Mouse (Mus musculus) neural tube, embryonic 12.5 days (tissue): ENCODE measurements at regions not wholly inside any gene's neighbourhood (a gene's known extent, or its start where the extent isn't known, plus 50 kb on each side); places are given as distances from the start of the nearest gene placed in this dataset.

ENCODE experiments used
- ATAC-seq: fragments of 200-750 bp; cut with Nextera tagmentation; 2 replicates; pipeline ENCODE4 v1.8.0; 2017; ENCODE audit warnings: low read depth, mild to moderate bottlenecking, moderate TSS enrichment, moderate library complexity; ENCODE audit not compliant: low FRiP score
- H3K27ac ChIP-seq: fragments of 300-500 bp; sonication (generic); 2 replicates; pipeline ENCODE4 v1.5.1; 2016
- H3K27me3 ChIP-seq: fragments of 300-500 bp; sonication (generic); replicated peaks from 2 replicates; pipeline ENCODE4 v1.6.1; 2016; ENCODE audit warnings: mild to moderate bottlenecking
- H3K36me3 ChIP-seq: fragments of 300-500 bp; sonication (generic); 2 replicates; pipeline ENCODE4 v1.6.1; 2016; ENCODE audit warnings: mild to moderate bottlenecking
- H3K4me1 ChIP-seq: fragments of 300-500 bp; sonication (generic); 2 replicates; pipeline ENCODE4 v1.6.1; 2016
- H3K4me2 ChIP-seq: fragments of 300-500 bp; sonication (generic); replicated peaks from 2 replicates; pipeline ENCODE4 v1.6.1; 2016; ENCODE audit warnings: mild to moderate bottlenecking
- H3K4me3 ChIP-seq: fragments of 300-500 bp; sonication (generic); 2 replicates; pipeline ENCODE4 v1.5.1; 2016
- H3K9ac ChIP-seq: fragments of 300-500 bp; sonication (generic); 2 replicates; pipeline ENCODE4 v1.6.1; 2016; ENCODE audit warnings: mild to moderate bottlenecking
- H3K9me3 ChIP-seq: fragments of 300-500 bp; sonication (generic); 2 replicates; pipeline ENCODE4 v1.6.1; 2016; ENCODE audit warnings: mild to moderate bottlenecking
- WGBS: fragments of 180-500 bp; shearing (Covaris S2); methylation state at CpG from one replicate; pipeline ENCODE4 v1.1.7; 2016; 5-methylcytosine and 5-hydroxymethylcytosine counted together

- no peaks in the 10 kb centered on the region for H3K9me3 ChIP-seq
- no peak overlapping the region for H3K4me3 ChIP-seq
- H3K4me1 ChIP-seq = peaks cover 12% of the 10 kb centered on the region
- H3K4me2 ChIP-seq = no peak overlapping the region
- ATAC-seq = no peak
- H3K27me3 ChIP-seq = no peaks in the 10 kb centered on the region
- H3K36me3 ChIP-seq = no peaks in the 10 kb centered on the region
- 75% methylated on average over 3 of the region's 3 CpGs for WGBS
- no peak overlapping the region for H3K27ac ChIP-seq
- H3K9ac ChIP-seq = no peak overlapping the region
Observed at GRCm38 (mm10) chr3:149086086-149086485, 95.7 kb upstream of the Adgrl2 start.

- Histone ChIP-seq H3K4me1 (peaks cover 8% of the 10 kb centered on the region), H3K9ac (no peak overlapping the region), H3K9me3 (no peaks in the 10 kb centered on the region), H3K36me3 (no peaks in the 10 kb centered on the region), H3K27me3 (no peaks in the 10 kb centered on the region), H3K27ac (no peak overlapping the region), H3K4me2 (no peak overlapping the region), H3K4me3 (no peak overlapping the region)
- 43% methylated on average over 10 of the region's 10 CpGs for WGBS
- no peak for ATAC-seq
Observed at GRCm38 (mm10) chr3:149084861-149085598, 94.7 kb upstream of the Adgrl2 start.

- Histone ChIP-seq H3K4me3 (no peak overlapping the region), H3K27me3 (no peaks in the 10 kb centered on the region), H3K4me2 (no peak overlapping the region), H3K4me1 (0 out of 2 replicates have a peak, but pooled peaks cover under 1% of the 10 kb centered on the region), H3K9ac (no peak overlapping the region), H3K36me3 (no peaks in the 10 kb centered on the region), H3K27ac (no peak overlapping the region), H3K9me3 (no peaks in the 10 kb centered on the region)
- no peak for ATAC-seq
- WGBS = 74% methylated on average over 11 of the region's 11 CpGs
Observed at GRCm38 (mm10) chr3:149083391-149083790, 93.0 kb upstream of the Adgrl2 start.

GRCm38 (mm10) chr3:149078881-149079280, 88.5 kb upstream of the Adgrl2 start:
- Histone ChIP-seq H3K9me3 (no peaks in the 10 kb centered on the region), H3K27me3 (no peaks in the 10 kb centered on the region), H3K36me3 (no peaks in the 10 kb centered on the region), H3K9ac (no peak overlapping the region), H3K4me2 (no peak overlapping the region), H3K27ac (no peak overlapping the region), H3K4me1 (peaks cover 7% of the 10 kb centered on the region), H3K4me3 (no peak overlapping the region)
- no peak for ATAC-seq
- WGBS = 64% methylated on average over 4 of the region's 4 CpGs

- no peaks in the 10 kb centered on the region for H3K36me3 ChIP-seq
- peaks cover 7% of the 10 kb centered on the region for H3K4me1 ChIP-seq
- no peak overlapping the region for H3K4me3 ChIP-seq
- WGBS = 80% methylated on average over 21 of the region's 21 CpGs
- no peaks in the 10 kb centered on the region for H3K9me3 ChIP-seq
- H3K27me3 ChIP-seq = no peaks in the 10 kb centered on the region
- no peak overlapping the region for H3K4me2 ChIP-seq
- H3K9ac ChIP-seq = no peak overlapping the region
- H3K27ac ChIP-seq = no peak overlapping the region
- no peak for ATAC-seq
Observed at GRCm38 (mm10) chr3:149076928-149077551, 86.7 kb upstream of the Adgrl2 start.

- H3K4me1 ChIP-seq = peaks cover 7% of the 10 kb centered on the region
- no peak overlapping the region for H3K4me2 ChIP-seq
- H3K9me3 ChIP-seq = no peaks in the 10 kb centered on the region
- H3K36me3 ChIP-seq = no peaks in the 10 kb centered on the region
- H3K27ac ChIP-seq = no peak overlapping the region
- no peak overlapping the region for H3K4me3 ChIP-seq
- WGBS = 72% methylated on average over 5 of the region's 5 CpGs
- no peaks in the 10 kb centered on the region for H3K27me3 ChIP-seq
- peak; percentile 64 for ATAC-seq
- no peak overlapping the region for H3K9ac ChIP-seq
Observed at GRCm38 (mm10) chr3:149075488-149075851, 85.1 kb upstream of the Adgrl2 start.

- H3K9ac ChIP-seq = no peak overlapping the region
- H3K4me1 ChIP-seq = peaks cover 7% of the 10 kb centered on the region
- peak overlapping the region; percentile 12; the same call in 1 of the 2 replicates for H3K4me2 ChIP-seq
- no peaks in the 10 kb centered on the region for H3K36me3 ChIP-seq
- no peak overlapping the region for H3K27ac ChIP-seq
- 60% methylated on average over 27 of the region's 27 CpGs for WGBS
- H3K4me3 ChIP-seq = no peak overlapping the region
- no peaks in the 10 kb centered on the region for H3K9me3 ChIP-seq
- no peaks in the 10 kb centered on the region for H3K27me3 ChIP-seq
- ATAC-seq = peak; percentile 55; the same call in 1 of the 2 replicates
Observed at GRCm38 (mm10) chr3:149074658-149075487, 84.5 kb upstream of the Adgrl2 start.

GRCm38 (mm10) chr3:149070201-149070600, 79.8 kb upstream of the Adgrl2 start:
- peaks cover 7% of the 10 kb centered on the region for H3K4me1 ChIP-seq
- WGBS = 67% methylated on average over 7 of the region's 7 CpGs
- no peak overlapping the region for H3K4me3 ChIP-seq
- no peak for ATAC-seq
- H3K4me2 ChIP-seq = no peak overlapping the region
- no peaks in the 10 kb centered on the region for H3K27me3 ChIP-seq
- H3K27ac ChIP-seq = no peak overlapping the region
- no peaks in the 10 kb centered on the region for H3K36me3 ChIP-seq
- H3K9ac ChIP-seq = no peak overlapping the region
- H3K9me3 ChIP-seq = no peaks in the 10 kb centered on the region

GRCm38 (mm10) chr3:149069436-149069835, 79.1 kb upstream of the Adgrl2 start:
- H3K27me3 ChIP-seq = no peaks in the 10 kb centered on the region
- no peaks in the 10 kb centered on the region for H3K36me3 ChIP-seq
- ATAC-seq = 0 out of 2 replicates have a peak, but pooled peaks have one; percentile 37
- H3K9ac ChIP-seq = no peak overlapping the region
- no peak overlapping the region for H3K27ac ChIP-seq
- peaks cover under 1% of the 10 kb centered on the region; the same call in 1 of the 2 replicates for H3K4me1 ChIP-seq
- 91% methylated on average over 9 of the region's 9 CpGs for WGBS
- H3K9me3 ChIP-seq = no peaks in the 10 kb centered on the region
- no peak overlapping the region for H3K4me2 ChIP-seq
- H3K4me3 ChIP-seq = no peak overlapping the region

GRCm38 (mm10) chr3:149068821-149069220, 78.5 kb upstream of the Adgrl2 start:
- Histone ChIP-seq H3K36me3 (no peaks in the 10 kb centered on the region), H3K9ac (no peak overlapping the region), H3K4me2 (no peak overlapping the region), H3K4me1 (no peaks in the 10 kb centered on the region), H3K27me3 (no peaks in the 10 kb centered on the region), H3K9me3 (no peaks in the 10 kb centered on the region), H3K4me3 (no peak overlapping the region), H3K27ac (no peak overlapping the region)
- 63% methylated on average over 7 of the region's 7 CpGs for WGBS
- peak; percentile 58; the same call in 1 of the 2 replicates for ATAC-seq

- H3K27me3 ChIP-seq = no peaks in the 10 kb centered on the region
- 86% methylated on average over 7 of the region's 7 CpGs for WGBS
- no peak overlapping the region for H3K9ac ChIP-seq
- H3K4me1 ChIP-seq = no peaks in the 10 kb centered on the region
- H3K4me3 ChIP-seq = no peak overlapping the region
- no peaks in the 10 kb centered on the region for H3K9me3 ChIP-seq
- H3K4me2 ChIP-seq = no peak overlapping the region
- no peaks in the 10 kb centered on the region for H3K36me3 ChIP-seq
- no peak for ATAC-seq
- no peak overlapping the region for H3K27ac ChIP-seq
Observed at GRCm38 (mm10) chr3:149067758-149068157, 77.4 kb upstream of the Adgrl2 start.

GRCm38 (mm10) chr3:149055077-149055476, 64.7 kb upstream of the Adgrl2 start:
- no peak overlapping the region for H3K4me3 ChIP-seq
- peaks cover 3% of the 10 kb centered on the region; the same call in 1 of the 2 replicates for H3K4me1 ChIP-seq
- no peak overlapping the region for H3K9ac ChIP-seq
- H3K27me3 ChIP-seq = no peaks in the 10 kb centered on the region
- no peak overlapping the region for H3K27ac ChIP-seq
- no peak for ATAC-seq
- no peaks in the 10 kb centered on the region for H3K9me3 ChIP-seq
- H3K4me2 ChIP-seq = no peak overlapping the region
- no peaks in the 10 kb centered on the region for H3K36me3 ChIP-seq
- 53% methylated on average over 12 of the region's 12 CpGs for WGBS
